Mouse (Mus musculus): ENCODE data around the gene Tmprss12.
"Not testable (repeated sequence)": the region's sequence is repeated elsewhere in the genome, so short reads cannot be mapped to it uniquely, and the experiment has no call there.

DNA sequence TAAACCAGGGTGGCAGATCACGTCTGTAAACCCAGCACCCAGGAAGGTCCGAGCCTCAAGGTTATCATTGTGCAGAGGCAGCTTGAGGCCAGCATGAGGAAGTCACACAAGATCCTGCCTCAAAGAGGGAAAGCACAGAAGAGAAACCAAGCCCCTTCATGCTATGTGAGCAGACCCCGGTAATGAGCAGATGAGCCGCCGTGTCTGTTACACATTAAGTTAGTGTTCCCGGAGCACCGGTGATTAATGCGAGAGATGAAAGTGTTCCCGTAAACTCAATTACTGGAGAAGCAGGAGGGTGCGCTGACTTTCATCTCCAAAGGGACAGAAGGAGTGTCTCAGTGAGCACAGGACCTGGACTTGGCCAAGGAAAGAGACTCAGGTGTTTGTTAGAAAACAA is 48.7 kb downstream of the Tmprss12 start:
- not testable (repeated sequence) for TF ChIP-seq POLR2A (IDR thresholded peaks at IDR 0.05; ENCODE audit: borderline replicate concordance, low read depth, low read length); CTCF (IDR thresholded peaks at IDR 0.05; ENCODE audit: low read depth, low read length)

All from bone marrow macrophage, adult 2 months (primary cell).